Mouse (Mus musculus) embryo, embryonic 10 days (tissue): ENCODE measurements around the gene Flnb.

Experiments used
- DNase-seq: peaks from one replicate; pipeline ENCODE4 v3.0.0-alpha.2; 2015; ENCODE audit warnings: low spot score

The Flnb gene

GRCm38 (mm10) chr14:7826151-7826937 lies 8.6 kb downstream of the Flnb start:
- DNase-seq, result peak; percentile 37

GRCm38 (mm10) chr14:7829181-7829580 lies 11.4 kb downstream of the Flnb start:
- DNase-seq, result no peak

- no peak for DNase-seq
These were observed 14.1 kb downstream of the Flnb start for GRCm38 (mm10) chr14:7831770-7832439.

GRCm38 (mm10) chr14:7832440-7832783 lies 14.7 kb downstream of the Flnb start:
- DNase-seq, result no peak

- DNase-seq, result no peak
These were observed 15.7 kb downstream of the Flnb start for GRCm38 (mm10) chr14:7833458-7833857.

- DNase-seq, result no peak
These were observed 20.9 kb downstream of the Flnb start for GRCm38 (mm10) chr14:7838564-7839089.

GRCm38 (mm10) chr14:7839950-7840514 lies 22.3 kb downstream of the Flnb start:
- no peak for DNase-seq

- peak; percentile 29 for DNase-seq
These were observed 25.0 kb downstream of the Flnb start for GRCm38 (mm10) chr14:7842631-7843332.

- no peak for DNase-seq
These were observed 28.9 kb downstream of the Flnb start for GRCm38 (mm10) chr14:7846696-7847095.

- DNase-seq, result peak; percentile 74
These were observed 30.0 kb downstream of the Flnb start for GRCm38 (mm10) chr14:7847746-7848232.

GRCm38 (mm10) chr14:7850913-7851312 lies 33.2 kb downstream of the Flnb start:
- DNase-seq, result no peak

GRCm38 (mm10) chr14:7851543-7852065 lies 33.8 kb downstream of the Flnb start:
- DNase-seq, result peak; percentile 57

- peak; percentile 80 for DNase-seq
These were observed 35.9 kb downstream of the Flnb start for GRCm38 (mm10) chr14:7853691-7854090.

GRCm38 (mm10) chr14:7854366-7854765 lies 36.6 kb downstream of the Flnb start:
- no peak for DNase-seq

GRCm38 (mm10) chr14:7855101-7855500 lies 37.3 kb downstream of the Flnb start:
- DNase-seq, result no peak

- DNase-seq, result no peak
These were observed 37.7 kb downstream of the Flnb start for GRCm38 (mm10) chr14:7855501-7855900.

- no peak for DNase-seq
These were observed 38.6 kb downstream of the Flnb start for GRCm38 (mm10) chr14:7856348-7856747.

GRCm38 (mm10) chr14:7857835-7858234 lies 40.1 kb downstream of the Flnb start:
- DNase-seq, result peak; percentile 34

- no peak for DNase-seq
These were observed 40.7 kb downstream of the Flnb start for GRCm38 (mm10) chr14:7858430-7858829.

GRCm38 (mm10) chr14:7860525-7861154 lies 42.9 kb downstream of the Flnb start:
- DNase-seq, result no peak

- DNase-seq, result no peak
These were observed 43.5 kb downstream of the Flnb start for GRCm38 (mm10) chr14:7861275-7861674.
